Mouse (Mus musculus) liver, embryonic 11.5 days (tissue): ENCODE results near the gene Oaz2. TPM values are rescaled to one million over a fixed set of nuclear protein-coding genes. Genes with fewer than 3 reads are reported as not detected.

Experiments
- ATAC-seq: fragments of 200-750 bp; cut with Nextera tagmentation; replicated peaks from 2 replicates; pipeline ENCODE4 v1.8.0; 2017; ENCODE audit warnings: moderate number of reproducible peaks, mild to moderate bottlenecking, moderate TSS enrichment, moderate library complexity; ENCODE audit not compliant: low FRiP score
- DNase-seq: peaks from one replicate; pipeline ENCODE4 v3.0.0-alpha.2; 2017; ENCODE audit warnings: low spot score
- H3K27ac ChIP-seq: fragments of 300-500 bp; sonication (generic); 2 replicates; pipeline ENCODE4 v1.5.1; 2014; ENCODE audit warnings: mild to moderate bottlenecking, low read depth, low read length, control low read depth
- H3K27me3 ChIP-seq: fragments of 300-500 bp; sonication (generic); replicated peaks from 2 replicates; pipeline ENCODE4 v1.6.1; 2014; ENCODE audit warnings: low read length, mixed read lengths; ENCODE audit not compliant: control insufficient read depth, insufficient read depth
- H3K36me3 ChIP-seq: fragments of 300-500 bp; sonication (generic); 2 replicates; pipeline ENCODE4 v1.6.1; 2014; ENCODE audit warnings: mild to moderate bottlenecking, low read length, moderate library complexity, mixed read lengths; ENCODE audit not compliant: control insufficient read depth, insufficient read depth
- H3K4me1 ChIP-seq: fragments of 300-500 bp; sonication (generic); replicated peaks from 2 replicates; pipeline ENCODE4 v1.6.1; 2014; ENCODE audit warnings: low read length, mixed read lengths; ENCODE audit not compliant: control insufficient read depth, insufficient read depth
- H3K4me2 ChIP-seq: fragments of 300-500 bp; sonication (generic); 2 replicates; pipeline ENCODE4 v1.6.1; 2014; ENCODE audit warnings: mild to moderate bottlenecking, control low read depth, moderate library complexity
- H3K4me3 ChIP-seq: fragments of 300-500 bp; sonication (generic); 2 replicates; pipeline ENCODE4 v1.5.1; 2014; ENCODE audit warnings: low read depth, low read length, control low read depth
- H3K9ac ChIP-seq: fragments of 300-500 bp; sonication (generic); 2 replicates; pipeline ENCODE4 v1.6.1; 2014; ENCODE audit warnings: low read depth, low read length, control low read depth
- H3K9me3 ChIP-seq: fragments of 300-500 bp; sonication (generic); 2 replicates; pipeline ENCODE4 v1.6.1; 2016; ENCODE audit warnings: low read length, inconsistent platforms, mixed read lengths; ENCODE audit not compliant: control insufficient read depth
- WGBS: fragments of 180-500 bp; shearing (Covaris S2); extraction: QIAGEN DNeasy Blood & Tissue Kit; methylation state at CpG from one replicate; pipeline ENCODE4 v1.1.7; 2014; 5-methylcytosine and 5-hydroxymethylcytosine counted together
- polyA plus RNA-seq: library from polyadenylated mRNA; unstranded; fragments of >200 nt; fragmentation: Nextera tagmentation; extraction: Ambion mirVana; gene quantifications from 2 replicates; pipeline ENCODE4 v1.2.1, GENCODE M21; 2014

The Oaz2 gene
- 119 and 123 TPM in 2 replicates for polyA plus RNA-seq

GRCm38 (mm10) chr9:65667701-65668100 lies at the start of gene Oaz2:
Gene Oaz2, plus strand, starts transcription at chr9:65668001.
- Histone ChIP-seq H3K4me3 (no peak within 1 kb of the TSS), H3K27ac (no peak within 1 kb of the TSS), H3K9me3 (no peaks in the 10 kb centered on the region), H3K27me3 (no peaks in the 10 kb centered on the region), H3K36me3 (no peaks in the 10 kb centered on the region), H3K9ac (no peak within 1 kb of the TSS), H3K4me1 (peaks cover 2% of the 10 kb centered on the region; the same call in 1 of the 2 replicates), H3K4me2 (no peak within 1 kb of the TSS)
- no peak for DNase-seq
- ATAC-seq = no peak
- WGBS = 87% methylated on average over 8 of the region's 8 CpGs

GRCm38 (mm10) chr9:65619311-65619710 lies 48.5 kb upstream of the Oaz2 start:
- H3K4me2 ChIP-seq = no peak overlapping the region
- no peak overlapping the region for H3K27ac ChIP-seq
- H3K27me3 ChIP-seq = no peaks in the 10 kb centered on the region
- WGBS = 60% methylated on average over 3 of the region's 3 CpGs
- ATAC-seq = no peak
- no peaks in the 10 kb centered on the region for H3K4me1 ChIP-seq
- DNase-seq = no peak
- H3K4me3 ChIP-seq = no peak overlapping the region
- H3K36me3 ChIP-seq = no peaks in the 10 kb centered on the region
- no peak overlapping the region for H3K9ac ChIP-seq
- no peaks in the 10 kb centered on the region for H3K9me3 ChIP-seq

- 80% methylated on average over 4 of the region's 4 CpGs for WGBS
- Histone ChIP-seq H3K27me3 (no peaks in the 10 kb centered on the region), H3K36me3 (no peaks in the 10 kb centered on the region), H3K4me3 (no peak overlapping the region), H3K27ac (no peak overlapping the region), H3K9me3 (no peaks in the 10 kb centered on the region), H3K9ac (no peak overlapping the region), H3K4me2 (no peak overlapping the region), H3K4me1 (no peaks in the 10 kb centered on the region)
- ATAC-seq (no peak), DNase-seq (no peak)
Measured at GRCm38 (mm10) chr9:65621196-65621595, 46.6 kb upstream of the Oaz2 start.

GRCm38 (mm10) chr9:65621666-65622065 lies 46.1 kb upstream of the Oaz2 start:
- no peaks in the 10 kb centered on the region for H3K4me1 ChIP-seq
- H3K27me3 ChIP-seq = peaks cover 2% of the 10 kb centered on the region; the same call in 1 of the 2 replicates
- no peak overlapping the region for H3K27ac ChIP-seq
- no peaks in the 10 kb centered on the region for H3K9me3 ChIP-seq
- DNase-seq (no peak), ATAC-seq (no peak)
- H3K36me3 ChIP-seq = no peaks in the 10 kb centered on the region
- H3K4me2 ChIP-seq = no peak overlapping the region
- 76% methylated on average over 2 of the region's 2 CpGs for WGBS
- no peak overlapping the region for H3K9ac ChIP-seq
- no peak overlapping the region for H3K4me3 ChIP-seq

- no peak for DNase-seq
- H3K9me3 ChIP-seq = no peaks in the 10 kb centered on the region
Measured at GRCm38 (mm10) chr9:65622826-65623225, 45.0 kb upstream of the Oaz2 start.

GRCm38 (mm10) chr9:65624266-65624665 lies 43.5 kb upstream of the Oaz2 start:
- no peak overlapping the region for H3K27ac ChIP-seq
- peaks cover 5% of the 10 kb centered on the region; the same call in 1 of the 2 replicates for H3K4me1 ChIP-seq
- H3K9ac ChIP-seq = no peak overlapping the region
- H3K4me2 ChIP-seq = no peak overlapping the region
- peaks cover 24% of the 10 kb centered on the region for H3K27me3 ChIP-seq
- ATAC-seq = no peak
- no peaks in the 10 kb centered on the region for H3K9me3 ChIP-seq
- H3K4me3 ChIP-seq = no peak overlapping the region
- 73% methylated on average over 2 of the region's 2 CpGs for WGBS
- H3K36me3 ChIP-seq = no peaks in the 10 kb centered on the region
- no peak for DNase-seq

More at GRCm38 (mm10) chr9:65622826-65623225, 45.0 kb upstream of the Oaz2 start:
- ATAC-seq = no peak
- 66% methylated on average over 5 of the region's 5 CpGs for WGBS
- Histone ChIP-seq H3K36me3 (no peaks in the 10 kb centered on the region), H3K27ac (no peak overlapping the region), H3K4me2 (no peak overlapping the region), H3K4me3 (no peak overlapping the region), H3K9ac (no peak overlapping the region), H3K27me3 (peaks cover 12% of the 10 kb centered on the region), H3K4me1 (no peaks in the 10 kb centered on the region)

- DNase-seq (peak; percentile 45), ATAC-seq (no peak)
- WGBS = 2% methylated on average over 36 of the region's 40 CpGs
Measured at GRCm38 (mm10) chr9:65629025-65629766, 38.6 kb upstream of the Oaz2 start, which contains the start of gene Rbpms2. Gene Rbpms2, plus strand, starts transcription at chr9:65629648.

GRCm38 (mm10) chr9:65629767-65630630 lies 37.8 kb upstream of the Oaz2 start:
- Histone ChIP-seq H3K4me3 (peak overlapping the region; percentile 73), H3K27me3 (peaks cover 56% of the 10 kb centered on the region), H3K27ac (peak overlapping the region; percentile 23), H3K4me1 (peaks cover 14% of the 10 kb centered on the region), H3K36me3 (no peaks in the 10 kb centered on the region), H3K9ac (peak overlapping the region; percentile 74), H3K4me2 (peak overlapping the region; percentile 96), H3K9me3 (no peaks in the 10 kb centered on the region)
- ATAC-seq (peak; percentile 81), DNase-seq (peak; percentile 68)
- 1% methylated on average over 54 of the region's 83 CpGs for WGBS

More at GRCm38 (mm10) chr9:65629025-65629766, 38.6 kb upstream of the Oaz2 start, which contains the start of gene Rbpms2:
- Histone ChIP-seq H3K9ac (peak within 1 kb of the TSS; percentile 74), H3K4me3 (peak within 1 kb of the TSS; percentile 73), H3K36me3 (no peaks in the 10 kb centered on the region), H3K4me1 (peaks cover 14% of the 10 kb centered on the region), H3K27me3 (peaks cover 56% of the 10 kb centered on the region), H3K27ac (peak within 1 kb of the TSS; percentile 23), H3K9me3 (no peaks in the 10 kb centered on the region), H3K4me2 (peak within 1 kb of the TSS; percentile 96)
